Mouse (Mus musculus) forebrain, postnatal 0 days (tissue): ENCODE results near the gene Cers5. TPM values are rescaled to one million over a fixed set of nuclear protein-coding genes. Genes with fewer than 3 reads are reported as not detected.
A peak's percentile ranks its signal among the peaks of the same experiment; 100 is the strongest.

Experiments
- ATAC-seq: fragments of 200-750 bp; cut with Nextera tagmentation; 2 replicates; pipeline ENCODE4 v1.8.0; 2017; ENCODE audit warnings: mild to moderate bottlenecking, moderate library complexity
- DNase-seq: peaks from one replicate; pipeline ENCODE4 v3.0.0-alpha.2; 2015
- H3K27ac ChIP-seq: fragments of 300-500 bp; sonication (generic); 2 replicates; pipeline ENCODE4 v1.5.1; 2014; ENCODE audit warnings: low read depth, mild to moderate bottlenecking, antibody characterized with exemption, low read length, moderate library complexity, mixed read lengths
- H3K27me3 ChIP-seq: fragments of 300-500 bp; sonication (generic); 2 replicates; pipeline ENCODE4 v1.6.1; 2014; ENCODE audit warnings: mild to moderate bottlenecking, low read length, mixed read lengths; ENCODE audit not compliant: insufficient read depth
- H3K36me3 ChIP-seq: fragments of 300-500 bp; sonication (generic); 2 replicates; pipeline ENCODE4 v1.6.1; 2014; ENCODE audit warnings: mild to moderate bottlenecking, moderate library complexity; ENCODE audit not compliant: insufficient read depth
- H3K4me1 ChIP-seq: fragments of 300-500 bp; sonication (generic); 2 replicates; pipeline ENCODE4 v1.6.1; 2014; ENCODE audit warnings: antibody characterized with exemption; ENCODE audit not compliant: insufficient read depth
- H3K4me2 ChIP-seq: fragments of 300-500 bp; sonication (generic); 2 replicates; pipeline ENCODE4 v1.6.1; 2014; ENCODE audit warnings: low read depth, mild to moderate bottlenecking, moderate library complexity
- H3K4me3 ChIP-seq: fragments of 300-500 bp; sonication (generic); 2 replicates; pipeline ENCODE4 v1.5.1; 2014; ENCODE audit warnings: low read depth, low read length, mixed read lengths
- H3K9ac ChIP-seq: fragments of 300-500 bp; sonication (generic); 2 replicates; pipeline ENCODE4 v1.6.1; 2014; ENCODE audit warnings: mild to moderate bottlenecking
- H3K9me3 ChIP-seq: fragments of 300-500 bp; sonication (generic); 2 replicates; pipeline ENCODE4 v1.6.1; 2016; ENCODE audit warnings: low read length
- CTCF ChIP-seq: sonication (generic); IDR thresholded peaks from 2 replicates; pipeline ENCODE4 v1.5.1; 2016; ENCODE audit warnings: antibody characterized with exemption, control low read depth, low read depth
- WGBS: fragments of 180-500 bp; shearing (Covaris S2); extraction: QIAGEN DNeasy Blood & Tissue Kit; methylation state at CpG from one replicate; pipeline ENCODE4 v1.1.7; 2014; 5-methylcytosine and 5-hydroxymethylcytosine counted together
- polyA plus RNA-seq: library from polyadenylated mRNA; unstranded; fragments of >200 nt; fragmentation: Nextera tagmentation; extraction: Ambion mirVana; gene quantifications from 2 replicates; pipeline ENCODE4 v1.2.1, GENCODE M21; 2015
- total RNA-seq: library from RNA; depleted of rRNA; stranded (reverse); fragments of >200 nt; gene quantifications from 2 replicates; pipeline ENCODE4 v1.2.3, GENCODE M21; 2014

The Cers5 gene
- total and polyA plus RNA-seq, 2 experiments from 2014 or later: 76.8 to 99.2 TPM

- no peak for TF ChIP-seq CTCF
- H3K27ac ChIP-seq: no peak overlapping the region
- H3K4me2 ChIP-seq: no peak overlapping the region
- no peaks in the 10 kb centered on the region for H3K9me3 ChIP-seq
- H3K27me3 ChIP-seq: no peaks in the 10 kb centered on the region
- no peak overlapping the region for H3K4me3 ChIP-seq
- peaks cover 2% of the 10 kb centered on the region; the same call in 1 of the 2 replicates for H3K4me1 ChIP-seq
- H3K36me3 ChIP-seq: no peaks in the 10 kb centered on the region; the same call in 1 of the 2 replicates
- DNase-seq: no peak
- no peak for ATAC-seq
- 30% methylated on average over 6 of the region's 6 CpGs for WGBS
- no peak overlapping the region for H3K9ac ChIP-seq
Observed at GRCm38 (mm10) chr15:99803186-99803644, 30.5 kb upstream of the Cers5 start.

- H3K27ac ChIP-seq: no peak overlapping the region
Observed at GRCm38 (mm10) chr15:99801885-99802572, 29.3 kb upstream of the Cers5 start.

GRCm38 (mm10) chr15:99799706-99800105 lies 27.0 kb upstream of the Cers5 start:
- no peak for DNase-seq

More at GRCm38 (mm10) chr15:99801885-99802572, 29.3 kb upstream of the Cers5 start:
- 55% methylated on average over 24 of the region's 24 CpGs for WGBS
- Histone ChIP-seq H3K36me3 (no peaks in the 10 kb centered on the region; the same call in 1 of the 2 replicates), H3K4me1 (no peaks in the 10 kb centered on the region), H3K27me3 (no peaks in the 10 kb centered on the region), H3K9ac (no peak overlapping the region), H3K9me3 (no peaks in the 10 kb centered on the region), H3K4me3 (no peak overlapping the region), H3K4me2 (no peak overlapping the region)
- ATAC-seq: no peak
- TF ChIP-seq CTCF: no peak
- DNase-seq: no peak

GRCm38 (mm10) chr15:99797898-99798297 lies 25.2 kb upstream of the Cers5 start:
- no peak overlapping the region for H3K27ac ChIP-seq
- H3K36me3 ChIP-seq: no peaks in the 10 kb centered on the region; the same call in 1 of the 2 replicates
- DNase-seq (no peak), ATAC-seq (no peak)
- TF ChIP-seq CTCF: no peak
- H3K4me3 ChIP-seq: no peak overlapping the region
- H3K9ac ChIP-seq: no peak overlapping the region
- 47% methylated on average over 5 of the region's 5 CpGs for WGBS
- H3K27me3 ChIP-seq: no peaks in the 10 kb centered on the region
- no peaks in the 10 kb centered on the region for H3K4me1 ChIP-seq
- H3K9me3 ChIP-seq: no peaks in the 10 kb centered on the region
- no peak overlapping the region for H3K4me2 ChIP-seq

More at GRCm38 (mm10) chr15:99799706-99800105, 27.0 kb upstream of the Cers5 start:
- no peak for TF ChIP-seq CTCF
- WGBS: 89% methylated on average over 6 of the region's 6 CpGs
- H3K9ac ChIP-seq: no peak overlapping the region
- no peak overlapping the region for H3K4me2 ChIP-seq
- no peaks in the 10 kb centered on the region for H3K4me1 ChIP-seq
- no peaks in the 10 kb centered on the region; the same call in 1 of the 2 replicates for H3K36me3 ChIP-seq
- no peak for ATAC-seq
- no peak overlapping the region for H3K4me3 ChIP-seq
- no peaks in the 10 kb centered on the region for H3K9me3 ChIP-seq
- no peak overlapping the region for H3K27ac ChIP-seq
- no peaks in the 10 kb centered on the region for H3K27me3 ChIP-seq

GRCm38 (mm10) chr15:99796735-99797134 lies 24.1 kb upstream of the Cers5 start:
- WGBS: 40% methylated on average over 9 of the region's 9 CpGs
- Histone ChIP-seq H3K9me3 (no peaks in the 10 kb centered on the region), H3K4me2 (no peak overlapping the region), H3K27me3 (no peaks in the 10 kb centered on the region), H3K4me3 (no peak overlapping the region), H3K36me3 (no peaks in the 10 kb centered on the region; the same call in 1 of the 2 replicates), H3K9ac (no peak overlapping the region), H3K27ac (peak overlapping the region; percentile 50; the same call in 1 of the 2 replicates), H3K4me1 (no peaks in the 10 kb centered on the region)
- ATAC-seq: peak; percentile 48; the same call in 1 of the 2 replicates
- TF ChIP-seq CTCF: no peak
- DNase-seq: no peak

GRCm38 (mm10) chr15:99796066-99796465 lies 23.4 kb upstream of the Cers5 start:
- H3K9ac ChIP-seq: no peak overlapping the region
- 92% methylated on average over 3 of the region's 3 CpGs for WGBS
- peak overlapping the region; percentile 50; the same call in 1 of the 2 replicates for H3K27ac ChIP-seq
- H3K36me3 ChIP-seq: no peaks in the 10 kb centered on the region; the same call in 1 of the 2 replicates
- H3K4me1 ChIP-seq: no peaks in the 10 kb centered on the region
- DNase-seq (no peak), ATAC-seq (no peak)
- no peak overlapping the region for H3K4me3 ChIP-seq
- no peaks in the 10 kb centered on the region for H3K27me3 ChIP-seq
- H3K9me3 ChIP-seq: no peaks in the 10 kb centered on the region
- peak; percentile 52 for TF ChIP-seq CTCF
- no peak overlapping the region for H3K4me2 ChIP-seq

GRCm38 (mm10) chr15:99792221-99792815 lies 19.6 kb upstream of the Cers5 start:
- no peaks in the 10 kb centered on the region for H3K4me1 ChIP-seq
- no peak overlapping the region for H3K27ac ChIP-seq
- DNase-seq (no peak), ATAC-seq (no peak)
- H3K9ac ChIP-seq: no peak overlapping the region
- H3K4me2 ChIP-seq: no peak overlapping the region
- TF ChIP-seq CTCF: no peak
- no peaks in the 10 kb centered on the region for H3K36me3 ChIP-seq
- WGBS: 95% methylated on average over 16 of the region's 16 CpGs
- H3K4me3 ChIP-seq: no peak overlapping the region
- no peaks in the 10 kb centered on the region for H3K9me3 ChIP-seq
- no peaks in the 10 kb centered on the region for H3K27me3 ChIP-seq
